Mouse (Mus musculus): ENCODE results near the gene Glis3. TPM values are rescaled to one million over a fixed set of nuclear protein-coding genes. Genes with fewer than 3 reads are reported as not detected.

The Glis3 gene
- polyA plus RNA-seq, 1 experiment from 2014 or later = 2.9 TPM

GRCm38 (mm10) chr19:28577023-28577422 lies 102.9 kb downstream of the Glis3 start:
- no peak overlapping the region for H3K27ac ChIP-seq
- H3K4me2 ChIP-seq (replicated peaks) = no peak overlapping the region
- ATAC-seq = no peak
- 93% methylated on average over 12 of the region's 12 CpGs for WGBS
- H3K9me3 ChIP-seq = no peaks in the 10 kb centered on the region
- peaks cover 15% of the 10 kb centered on the region for H3K27me3 ChIP-seq
- no peak overlapping the region for H3K4me3 ChIP-seq (replicated peaks)
- no peaks in the 10 kb centered on the region for H3K36me3 ChIP-seq
- no peak overlapping the region for H3K9ac ChIP-seq (replicated peaks)
- H3K4me1 ChIP-seq (replicated peaks) = peaks cover 14% of the 10 kb centered on the region

- Histone ChIP-seq H3K4me1 (replicated peaks) (peaks cover 14% of the 10 kb centered on the region), H3K9ac (replicated peaks) (no peak overlapping the region), H3K27me3 (peaks cover 14% of the 10 kb centered on the region), H3K9me3 (no peaks in the 10 kb centered on the region), H3K36me3 (no peaks in the 10 kb centered on the region), H3K27ac (no peak overlapping the region), H3K4me2 (replicated peaks) (no peak overlapping the region), H3K4me3 (replicated peaks) (no peak overlapping the region)
- ATAC-seq = no peak
- 88% methylated on average over 6 of the region's 6 CpGs for WGBS
These were observed 103.3 kb downstream of the Glis3 start for GRCm38 (mm10) chr19:28576619-28577018.

GRCm38 (mm10) chr19:28573641-28574040 lies 106.2 kb downstream of the Glis3 start:
- WGBS = 92% methylated on average over 3 of the region's 3 CpGs
- H3K9ac ChIP-seq (replicated peaks) = no peak overlapping the region
- H3K27ac ChIP-seq = no peak overlapping the region
- H3K4me2 ChIP-seq (replicated peaks) = no peak overlapping the region
- no peaks in the 10 kb centered on the region for H3K36me3 ChIP-seq
- H3K4me1 ChIP-seq (replicated peaks) = peaks cover 3% of the 10 kb centered on the region; the same call in 1 of the 2 replicates
- no peak for ATAC-seq
- no peak overlapping the region for H3K4me3 ChIP-seq (replicated peaks)
- H3K9me3 ChIP-seq = no peaks in the 10 kb centered on the region
- peaks cover 8% of the 10 kb centered on the region for H3K27me3 ChIP-seq

- no peak for ATAC-seq
- 32% methylated on average over 3 of the region's 3 CpGs for WGBS
- no peak overlapping the region for H3K4me3 ChIP-seq (replicated peaks)
- no peak overlapping the region for H3K9ac ChIP-seq (replicated peaks)
- H3K9me3 ChIP-seq = no peaks in the 10 kb centered on the region
- no peak overlapping the region for H3K4me2 ChIP-seq (replicated peaks)
- no peak overlapping the region for H3K27ac ChIP-seq
- no peaks in the 10 kb centered on the region for H3K36me3 ChIP-seq
- peaks cover 15% of the 10 kb centered on the region for H3K4me1 ChIP-seq (replicated peaks)
- H3K27me3 ChIP-seq = peaks cover 3% of the 10 kb centered on the region; the same call in 1 of the 2 replicates
These were observed 110.0 kb downstream of the Glis3 start for GRCm38 (mm10) chr19:28569856-28570255.

GRCm38 (mm10) chr19:28567100-28567499 lies 112.8 kb downstream of the Glis3 start:
- no peaks in the 10 kb centered on the region for H3K36me3 ChIP-seq
- peaks cover 3% of the 10 kb centered on the region; the same call in 1 of the 2 replicates for H3K27me3 ChIP-seq
- no peak overlapping the region for H3K4me2 ChIP-seq (replicated peaks)
- H3K27ac ChIP-seq = no peak overlapping the region
- H3K4me3 ChIP-seq (replicated peaks) = no peak overlapping the region
- no peak overlapping the region for H3K9ac ChIP-seq (replicated peaks)
- peaks cover 12% of the 10 kb centered on the region; the same call in 1 of the 2 replicates for H3K4me1 ChIP-seq (replicated peaks)
- H3K9me3 ChIP-seq = no peaks in the 10 kb centered on the region
- 89% methylated on average over 1 of the region's 1 CpGs for WGBS
- no peak for ATAC-seq

GRCm38 (mm10) chr19:28566554-28566953 lies 113.3 kb downstream of the Glis3 start:
- H3K9ac ChIP-seq (replicated peaks) = no peak overlapping the region
- no peak overlapping the region for H3K4me3 ChIP-seq (replicated peaks)
- WGBS = 2% methylated on average over 2 of the region's 2 CpGs

GRCm38 (mm10) chr19:28561697-28562002 lies 118.2 kb downstream of the Glis3 start:
- 0 out of 2 replicates have a peak, but pooled peaks cover 2% of the 10 kb centered on the region for H3K27me3 ChIP-seq
- H3K9ac ChIP-seq (replicated peaks) = no peak overlapping the region
- no peaks in the 10 kb centered on the region for H3K36me3 ChIP-seq
- no peak overlapping the region for H3K4me3 ChIP-seq (replicated peaks)
- no peak for ATAC-seq
- no peak overlapping the region for H3K4me2 ChIP-seq (replicated peaks)
- no peak overlapping the region for H3K27ac ChIP-seq
- peaks cover 26% of the 10 kb centered on the region for H3K4me1 ChIP-seq (replicated peaks)
- no peaks in the 10 kb centered on the region for H3K9me3 ChIP-seq

More at GRCm38 (mm10) chr19:28566554-28566953, 113.3 kb downstream of the Glis3 start:
- no peak for ATAC-seq
- Histone ChIP-seq H3K27me3 (peaks cover 5% of the 10 kb centered on the region; the same call in 1 of the 2 replicates), H3K4me1 (replicated peaks) (peaks cover 15% of the 10 kb centered on the region; the same call in 1 of the 2 replicates), H3K4me2 (replicated peaks) (no peak overlapping the region), H3K36me3 (no peaks in the 10 kb centered on the region), H3K9me3 (no peaks in the 10 kb centered on the region), H3K27ac (no peak overlapping the region)

- Histone ChIP-seq H3K27ac (0 out of 2 replicates have a peak overlapping the region, but pooled peaks have one; percentile 7), H3K4me1 (replicated peaks) (peaks cover 20% of the 10 kb centered on the region), H3K9ac (replicated peaks) (no peak overlapping the region), H3K4me3 (replicated peaks) (no peak overlapping the region), H3K4me2 (replicated peaks) (no peak overlapping the region), H3K9me3 (no peaks in the 10 kb centered on the region), H3K27me3 (0 out of 2 replicates have a peak, but pooled peaks cover 2% of the 10 kb centered on the region), H3K36me3 (no peaks in the 10 kb centered on the region)
- 10% methylated on average over 8 of the region's 8 CpGs for WGBS
- peak; percentile 56; the same call in 1 of the 2 replicates for ATAC-seq
These were observed 118.8 kb downstream of the Glis3 start for GRCm38 (mm10) chr19:28560801-28561696.

- H3K36me3 ChIP-seq = no peaks in the 10 kb centered on the region
- peaks cover 19% of the 10 kb centered on the region for H3K4me1 ChIP-seq (replicated peaks)
- H3K27me3 ChIP-seq = 0 out of 2 replicates have a peak, but pooled peaks cover 2% of the 10 kb centered on the region
- H3K9ac ChIP-seq (replicated peaks) = no peak overlapping the region
- no peak for ATAC-seq
- H3K4me3 ChIP-seq (replicated peaks) = no peak overlapping the region
- no peak overlapping the region for H3K4me2 ChIP-seq (replicated peaks)
- no peaks in the 10 kb centered on the region for H3K9me3 ChIP-seq
- no peak overlapping the region for H3K27ac ChIP-seq
- 63% methylated on average over 7 of the region's 7 CpGs for WGBS
These were observed 120.0 kb downstream of the Glis3 start for GRCm38 (mm10) chr19:28559836-28560235.

GRCm38 (mm10) chr19:28559400-28559799 lies 120.5 kb downstream of the Glis3 start:
- Histone ChIP-seq H3K27ac (no peak overlapping the region), H3K27me3 (0 out of 2 replicates have a peak, but pooled peaks cover 2% of the 10 kb centered on the region), H3K9me3 (no peaks in the 10 kb centered on the region), H3K4me1 (replicated peaks) (peaks cover 19% of the 10 kb centered on the region), H3K4me2 (replicated peaks) (no peak overlapping the region), H3K36me3 (no peaks in the 10 kb centered on the region), H3K4me3 (replicated peaks) (no peak overlapping the region), H3K9ac (replicated peaks) (no peak overlapping the region)
- WGBS = 70% methylated on average over 10 of the region's 10 CpGs
- no peak for ATAC-seq

GRCm38 (mm10) chr19:28558661-28559060 lies 121.2 kb downstream of the Glis3 start:
- Histone ChIP-seq H3K4me1 (replicated peaks) (peaks cover 19% of the 10 kb centered on the region), H3K27ac (no peak overlapping the region), H3K36me3 (no peaks in the 10 kb centered on the region), H3K27me3 (peaks cover 2% of the 10 kb centered on the region; the same call in 1 of the 2 replicates), H3K9ac (replicated peaks) (no peak overlapping the region), H3K4me2 (replicated peaks) (no peak overlapping the region), H3K9me3 (no peaks in the 10 kb centered on the region), H3K4me3 (replicated peaks) (no peak overlapping the region)
- no peak for ATAC-seq
- 50% methylated on average over 8 of the region's 8 CpGs for WGBS

GRCm38 (mm10) chr19:28557559-28558328 lies 122.1 kb downstream of the Glis3 start:
- no peak overlapping the region for H3K4me3 ChIP-seq (replicated peaks)
- WGBS = 47% methylated on average over 5 of the region's 5 CpGs
- no peaks in the 10 kb centered on the region for H3K9me3 ChIP-seq
- no peak overlapping the region for H3K9ac ChIP-seq (replicated peaks)
- ATAC-seq = no peak
- no peaks in the 10 kb centered on the region for H3K36me3 ChIP-seq
- peaks cover 2% of the 10 kb centered on the region; the same call in 1 of the 2 replicates for H3K27me3 ChIP-seq
- H3K4me2 ChIP-seq (replicated peaks) = no peak overlapping the region
- H3K4me1 ChIP-seq (replicated peaks) = peaks cover 19% of the 10 kb centered on the region
- no peak overlapping the region for H3K27ac ChIP-seq
